23 mouse cellular contexts compared by ENCODE assay signal in the genomic region with DNA sequence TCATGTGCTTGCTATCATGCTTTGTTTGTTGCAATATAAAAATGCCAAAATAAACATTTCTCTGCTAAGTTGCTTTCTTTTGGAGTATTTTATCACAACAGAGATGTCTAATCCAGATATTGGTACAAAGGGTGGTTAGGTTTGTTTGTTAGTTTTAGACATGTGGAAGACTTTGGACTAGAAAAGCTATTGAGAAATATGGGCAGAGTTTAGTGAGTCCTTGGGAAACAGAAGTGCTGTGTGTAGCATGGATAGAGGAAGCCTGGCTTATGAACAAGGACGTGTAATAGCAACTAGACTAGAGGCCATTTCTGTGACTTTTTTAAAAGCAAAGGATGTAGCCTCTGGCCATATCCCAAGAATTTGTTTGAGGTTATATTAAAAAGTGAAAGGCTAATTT.
"Had no signal": no experiment of that assay in that cellular context is flagged by ENCODE, and none has a peak within 500 bp of the region (broad histone marks: within the 10 kb centered on the region; RNA-seq: fewer than 3 reads in every experiment).

No protein-coding gene starts in this region.

- H3K27me3 ChIP-seq: heart, embryonic 12.5 days; hindbrain, embryonic 12.5 days; intestine, embryonic 15.5 days; limb, embryonic 12.5 days; liver, embryonic 13.5 days; liver, embryonic 15.5 days had no signal

- H3K9me3 ChIP-seq: heart, embryonic 12.5 days; hindbrain, embryonic 10.5 days; hindbrain, embryonic 12.5 days; intestine, embryonic 15.5 days; limb, embryonic 10.5 days; limb, embryonic 12.5 days; liver, embryonic 13.5 days; liver, embryonic 15.5 days had no signal

- H3K4me3 ChIP-seq: heart, adult 2 months; heart, embryonic 12.5 days; hindbrain, embryonic 10.5 days; hindbrain, embryonic 12.5 days; intestine, embryonic 15.5 days; layer of hippocampus, adult 2 months; left cerebral cortex, adult 2 months; limb, embryonic 10.5 days; limb, embryonic 12.5 days; liver, embryonic 13.5 days; liver, embryonic 15.5 days had no signal

- DNase-seq: forebrain, postnatal 0 days; gastrocnemius, postnatal 14 days; gastrocnemius, postnatal 36 days; heart, adult 2 months; heart, postnatal 10 days; heart, postnatal 4 days; kidney, adult 18-20 months; kidney, adult 9 months; kidney, postnatal 36 days; liver, embryonic 13.5 days had no signal

- H3K4me2 ChIP-seq: heart, embryonic 12.5 days; hindbrain, embryonic 12.5 days; hindbrain, embryonic 14.5 days; intestine, embryonic 15.5 days; limb, embryonic 12.5 days; liver, embryonic 13.5 days; liver, embryonic 15.5 days had no signal

- H3K4me1 ChIP-seq: heart, embryonic 12.5 days; hindbrain, embryonic 10.5 days; hindbrain, embryonic 12.5 days; intestine, embryonic 15.5 days; limb, embryonic 10.5 days; limb, embryonic 12.5 days; liver, embryonic 13.5 days; liver, embryonic 15.5 days had no signal

- H3K27ac ChIP-seq: heart, adult 2 months; hindbrain, embryonic 10.5 days; hindbrain, embryonic 12.5 days; hindbrain, embryonic 14.5 days; intestine, embryonic 15.5 days; layer of hippocampus, adult 2 months; left cerebral cortex, adult 2 months; limb, embryonic 10.5 days; limb, embryonic 12.5 days; liver, embryonic 13.5 days; liver, embryonic 15.5 days had no signal

- ATAC-seq: forebrain, postnatal 0 days; hindbrain, embryonic 16.5 days; inflammation-experienced regulatory T-cells, adult 6 months; intestine, embryonic 15.5 days; intestine, postnatal 0 days had no signal

- H3K36me3 ChIP-seq: heart, embryonic 12.5 days; hindbrain, embryonic 10.5 days; hindbrain, embryonic 12.5 days; intestine, embryonic 15.5 days; limb, embryonic 10.5 days; limb, embryonic 12.5 days; liver, embryonic 13.5 days; liver, embryonic 15.5 days had no signal

- H3K9ac ChIP-seq: forebrain, postnatal 0 days; heart, embryonic 12.5 days; hindbrain, embryonic 12.5 days; hindbrain, embryonic 14.5 days; intestine, embryonic 15.5 days; limb, embryonic 12.5 days; liver, embryonic 13.5 days; liver, embryonic 15.5 days had no signal
